Mouse (Mus musculus) lung, postnatal 10 days (tissue): ENCODE results near the gene Best3.

ENCODE experiments used
- DNase-seq: peaks from one replicate; pipeline ENCODE4 v3.0.0; 2021

Best3 gene

GRCm38 (mm10) chr10:116986264-116987082 lies at the start of gene Best3:
TSS of gene Best3 (plus strand) at chr10:116986314.
- DNase-seq, result peak; percentile 34

GRCm38 (mm10) chr10:116943025-116943424 lies 43.1 kb upstream of the Best3 start:
- DNase-seq, result peak; percentile 35

GRCm38 (mm10) chr10:116944144-116944543 lies 42.0 kb upstream of the Best3 start:
- DNase-seq, result no peak

DNA sequence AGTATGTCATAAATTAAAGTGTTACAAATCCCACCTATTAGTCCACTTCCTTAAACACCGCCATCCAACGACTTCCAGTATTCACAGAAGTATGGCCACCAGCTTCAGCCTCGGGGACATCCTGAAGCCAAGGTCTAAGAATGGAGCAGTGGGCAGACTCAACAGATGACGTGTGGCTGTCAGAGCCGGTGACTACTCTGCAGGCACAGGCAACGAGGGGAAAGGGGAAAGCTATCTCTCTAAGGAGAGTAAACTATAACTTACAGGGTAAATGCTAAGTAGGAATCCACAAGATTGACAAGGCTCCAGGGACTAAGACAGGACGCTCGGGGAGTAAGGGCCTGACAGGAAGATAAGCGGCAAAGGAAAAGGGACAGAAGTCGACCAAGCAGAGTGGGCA lies 41.2 kb upstream of the Best3 start:
- no peak for DNase-seq

DNA sequence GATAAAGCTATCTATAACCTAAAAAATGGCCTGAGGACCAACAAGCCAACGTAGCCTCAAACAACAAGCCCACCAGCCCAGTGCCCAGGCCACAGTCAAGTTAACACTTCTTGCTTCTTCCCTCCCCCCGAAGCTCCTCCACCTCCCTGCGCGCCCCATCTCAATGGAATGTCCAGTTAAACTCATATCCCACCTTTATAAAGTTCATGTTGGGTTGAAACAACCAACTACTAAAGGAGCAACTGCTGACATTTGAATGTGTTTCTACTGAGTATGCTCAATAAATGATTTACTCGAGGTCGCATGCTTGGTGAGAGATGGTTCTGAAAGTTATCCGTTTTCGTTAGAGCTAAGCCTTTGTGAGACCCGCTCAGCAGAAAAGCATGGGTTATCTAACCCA lies 37.7 kb upstream of the Best3 start:
- DNase-seq, result no peak

GRCm38 (mm10) chr10:116949111-116950008 lies 36.8 kb upstream of the Best3 start:
- peak; percentile 24 for DNase-seq

DNA sequence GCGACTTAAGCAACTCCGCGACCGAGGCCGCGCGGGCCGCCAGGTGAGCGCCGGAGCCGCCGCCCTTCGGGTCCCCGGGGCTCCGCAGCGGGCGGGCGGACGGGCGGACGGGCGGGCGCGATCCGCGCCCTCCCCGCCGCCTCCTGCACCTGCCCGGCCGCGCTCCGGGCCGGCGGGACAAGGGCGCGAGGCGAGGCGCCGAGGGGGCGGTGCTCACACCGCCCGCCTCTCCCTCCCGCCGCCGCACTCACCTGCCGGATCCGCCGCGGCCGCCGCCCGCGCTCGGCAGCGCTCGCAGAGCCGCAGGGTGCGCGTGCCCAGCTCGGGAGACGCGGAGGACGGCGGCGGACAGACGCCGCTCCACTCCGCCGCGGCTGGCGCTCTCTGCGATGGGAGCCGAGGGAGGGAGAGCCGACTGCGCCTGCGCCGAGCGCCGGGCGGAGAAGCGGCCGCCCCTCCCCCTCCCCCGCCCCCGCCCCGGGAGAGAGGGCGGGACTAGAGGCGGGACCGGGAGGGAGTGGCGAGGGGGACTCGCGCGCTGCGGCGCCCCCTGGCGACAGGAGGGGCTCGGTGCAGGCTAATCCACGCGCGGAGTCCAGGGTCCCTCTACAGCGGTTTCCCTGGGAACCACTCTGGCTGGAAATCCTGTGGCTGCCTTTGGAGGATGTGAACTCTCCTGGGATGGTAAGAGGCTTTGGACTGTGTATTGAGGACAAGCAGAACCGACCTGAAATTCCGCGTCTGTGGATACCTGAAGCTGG lies 35.9 kb upstream of the Best3 start, which contains the start of gene Rab3ip:
Gene Rab3ip (minus strand): TSS at position 761 of the 761 bp plus-strand sequence.
- DNase-seq, result peak; percentile 89

DNA sequence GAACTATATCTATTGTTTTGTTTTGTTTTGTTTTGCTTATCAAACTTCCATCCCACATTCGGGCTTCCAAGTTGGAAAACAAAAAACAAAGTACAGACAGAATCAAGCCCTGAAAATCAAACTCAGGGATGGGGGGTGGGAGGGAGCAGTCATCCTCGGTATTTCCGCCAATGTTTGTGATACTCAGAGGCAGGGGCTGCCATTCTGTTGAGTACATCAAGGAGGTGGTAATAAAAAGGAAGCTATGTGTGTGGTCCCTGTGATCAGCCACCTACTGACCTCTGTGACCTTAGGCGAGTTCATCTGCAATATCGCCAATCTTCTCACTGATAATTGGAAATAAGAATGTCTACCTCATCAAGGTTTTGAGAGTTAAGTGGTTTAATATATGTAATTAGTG lies 35.2 kb upstream of the Best3 start:
- no peak for DNase-seq

- DNase-seq, result peak; percentile 52
Observed at GRCm38 (mm10) chr10:116955191-116955590, 30.9 kb upstream of the Best3 start.

- no peak for DNase-seq
Observed at GRCm38 (mm10) chr10:116956483-116957158, 29.5 kb upstream of the Best3 start.

- DNase-seq, result no peak
Observed at GRCm38 (mm10) chr10:116957867-116958551, 28.1 kb upstream of the Best3 start.

DNA sequence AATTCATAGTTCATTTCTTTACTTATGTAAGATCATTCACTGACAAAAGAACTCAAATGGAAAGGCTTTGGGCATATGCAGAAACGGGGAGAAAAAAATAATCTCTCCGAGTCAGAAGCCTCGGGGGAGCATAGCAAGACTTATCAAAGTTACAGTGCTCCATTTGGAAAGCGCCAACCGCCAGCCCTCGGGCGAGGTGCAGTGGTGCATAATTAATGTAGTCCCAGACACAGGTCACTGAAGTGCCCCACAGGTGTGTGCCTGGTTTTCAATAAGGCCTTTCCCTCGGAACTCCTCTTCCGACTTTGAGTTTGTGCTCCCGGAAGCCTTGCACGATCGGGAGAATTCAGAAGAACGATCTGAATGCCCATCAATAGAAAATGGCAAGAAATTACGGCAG lies 24.0 kb upstream of the Best3 start:
- no peak for DNase-seq

GRCm38 (mm10) chr10:116962803-116963202 lies 23.3 kb upstream of the Best3 start:
- peak; percentile 36 for DNase-seq

DNA sequence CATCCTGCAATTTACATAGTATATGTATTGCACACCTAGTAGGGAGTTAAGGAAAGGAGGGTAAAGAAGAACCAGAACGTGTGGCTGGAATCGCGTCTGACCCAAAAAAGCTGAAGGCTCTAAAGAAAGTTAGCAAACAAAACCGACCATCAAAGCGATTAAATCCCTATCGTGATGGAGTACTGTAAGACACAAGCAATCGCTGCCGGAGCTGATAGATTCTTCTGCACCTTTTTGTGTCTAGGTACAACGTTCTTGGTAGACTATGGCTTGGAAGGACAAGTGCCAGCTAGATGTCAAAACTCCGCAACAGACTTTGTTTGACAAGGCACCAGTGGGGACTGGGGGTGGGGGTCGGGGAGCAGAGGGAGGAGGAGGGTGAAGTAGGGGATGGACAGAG lies 22.0 kb upstream of the Best3 start:
- peak; percentile 23 for DNase-seq

DNA sequence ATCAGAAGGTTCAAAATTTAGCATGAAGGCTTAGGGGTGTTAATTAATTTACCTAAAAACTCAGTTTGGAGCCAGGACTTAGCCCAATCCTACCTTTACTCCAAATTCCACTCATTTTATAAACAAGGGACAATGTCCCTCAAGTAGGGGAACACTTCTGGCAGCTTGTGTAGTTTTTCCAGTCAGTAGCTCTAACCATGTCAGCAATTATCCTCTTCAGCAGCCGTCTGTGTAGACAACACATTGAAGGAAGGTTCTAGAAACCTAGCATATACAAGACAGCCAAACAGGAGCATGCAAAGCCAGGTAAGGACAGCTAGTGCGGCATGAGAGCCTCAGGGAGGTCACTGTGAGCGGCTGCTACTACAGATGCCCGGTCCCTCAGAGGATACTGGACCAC lies 21.5 kb upstream of the Best3 start:
- DNase-seq, result no peak

- peak; percentile 83 for DNase-seq
Observed at GRCm38 (mm10) chr10:116965297-116965696, 20.8 kb upstream of the Best3 start.

DNA sequence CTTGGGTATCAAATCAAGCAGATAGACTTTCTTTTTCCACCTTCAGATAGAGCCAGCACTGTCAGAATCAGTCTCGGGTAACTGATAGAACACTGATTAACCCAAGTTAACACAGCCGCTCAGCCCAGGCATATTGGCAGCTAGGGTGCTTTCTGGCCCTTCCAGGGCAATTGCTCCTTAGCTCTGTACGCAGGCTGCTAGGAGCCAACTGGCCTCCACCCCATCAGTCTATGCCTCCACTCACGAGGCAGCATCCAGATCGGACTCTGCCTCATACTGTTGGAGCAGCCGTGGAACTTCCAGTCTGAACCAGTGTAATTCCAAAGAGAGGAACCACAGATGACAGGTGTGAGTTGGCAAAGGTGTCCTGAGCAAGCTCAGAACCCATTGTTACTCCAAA lies 20.0 kb upstream of the Best3 start:
- peak; percentile 14 for DNase-seq

DNA sequence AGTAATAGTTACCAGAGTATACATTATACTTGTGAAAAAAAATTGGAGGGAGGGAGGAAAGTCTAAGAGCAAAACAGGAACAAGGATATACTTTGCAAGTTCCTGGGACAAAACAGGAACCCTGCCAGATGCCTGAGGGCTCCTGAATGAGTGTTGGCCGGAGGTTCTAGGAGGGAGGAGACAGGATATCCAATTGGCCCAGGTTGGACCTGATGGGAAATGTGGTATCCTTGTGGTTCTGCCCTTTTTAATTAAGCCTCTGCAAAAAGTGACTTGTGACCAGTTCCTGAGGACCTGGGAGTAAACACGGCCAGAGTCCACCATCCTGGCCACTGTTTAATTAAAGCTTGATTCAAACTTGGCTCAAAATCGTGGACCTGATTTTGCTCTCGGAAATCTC lies 17.4 kb upstream of the Best3 start:
- DNase-seq, result no peak

GRCm38 (mm10) chr10:116972509-116972908 lies 13.6 kb upstream of the Best3 start, which contains the start of gene Gm10271:
TSS of gene Gm10271 (minus strand) at chr10:116972609.
- DNase-seq, result no peak

DNA sequence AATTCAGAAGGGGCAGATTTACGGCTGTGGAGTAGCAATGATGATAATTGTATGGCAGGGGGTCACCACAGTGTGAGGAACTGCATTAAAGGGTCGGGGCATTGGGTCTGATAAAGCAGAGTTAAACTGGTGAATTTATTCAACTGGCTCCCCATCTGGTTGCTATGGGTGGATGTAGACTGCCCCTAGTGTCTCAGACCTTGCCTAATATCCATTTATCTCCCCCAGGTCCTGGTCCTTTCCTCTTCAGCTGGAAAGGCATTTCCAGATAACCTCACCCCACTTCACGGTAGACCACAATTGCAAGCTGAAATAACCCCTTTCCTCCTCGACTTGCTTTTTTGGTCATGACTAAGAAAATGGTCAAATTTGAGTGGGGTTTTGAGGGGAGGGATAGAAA lies 8.7 kb upstream of the Best3 start:
- DNase-seq, result no peak

DNA sequence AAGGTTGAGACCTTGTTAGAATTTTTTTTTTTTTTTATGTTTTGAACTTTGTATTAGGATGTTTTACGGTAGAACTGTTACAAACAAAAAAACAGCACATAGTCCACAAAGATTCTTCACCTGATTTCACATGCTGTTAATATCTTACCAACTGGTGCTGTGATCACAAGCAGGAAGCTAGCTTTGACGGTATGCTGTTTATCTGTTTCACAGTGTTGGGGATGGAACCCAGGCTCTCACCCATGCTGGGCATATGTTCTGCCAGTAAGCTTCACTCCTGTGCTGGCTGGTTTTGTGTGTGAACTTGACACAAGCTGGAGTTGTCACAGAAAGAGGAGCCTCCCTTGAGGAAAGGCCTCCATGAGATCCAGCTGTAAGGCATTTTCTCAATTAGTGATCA lies 8.3 kb upstream of the Best3 start:
- no peak for DNase-seq

GRCm38 (mm10) chr10:116978841-116979240 lies 7.3 kb upstream of the Best3 start:
- no peak for DNase-seq
